Mouse (Mus musculus) neural tube, embryonic 12.5 days (tissue): Measurements from ENCODE around the gene Tex30. TPM values are rescaled to one million over a fixed set of nuclear protein-coding genes. Genes with fewer than 3 reads are reported as not detected.

Experiments
- polyA plus RNA-seq: library from polyadenylated mRNA; unstranded; fragments of >200 nt; fragmentation: Nextera tagmentation; extraction: Ambion mirVana; gene quantifications from 2 replicates; pipeline ENCODE4 v1.2.1, GENCODE M21; 2016

Gene Tex30
- polyA plus RNA-seq, 1 experiment from 2014 or later, result 73.2 TPM

Other genes starting within 250 kb of the Tex30 start
- 61.4 and 68.7 TPM in 2 replicates for gene Tpp2, start 168.8 kb downstream of the Tex30 start, polyA plus RNA-seq
- 0.43 and 0.66 TPM in 2 replicates for gene Mettl21c, start 82.4 kb downstream of the Tex30 start, polyA plus RNA-seq
- 0.03 and 0.10 TPM in 2 replicates for gene Gm8251, start 40.5 kb downstream of the Tex30 start, polyA plus RNA-seq
- 44.5 and 45.3 TPM in 2 replicates for gene Kdelc1, start 16.4 kb upstream of the Tex30 start, polyA plus RNA-seq
- gene Bivm, start 16.5 kb upstream of the Tex30 start, polyA plus RNA-seq, result 26.5 and 31.9 TPM in 2 replicates
- 42.3 and 43.0 TPM in 2 replicates for gene Ercc5, start 45.3 kb upstream of the Tex30 start, polyA plus RNA-seq
- not detected in 2 replicates for gene Mettl21e, start 116.5 kb upstream of the Tex30 start, polyA plus RNA-seq